Mouse (Mus musculus) olfactory bulb, adult 2 months (tissue): ENCODE data around the gene Rab3c.

ENCODE experiments used
- CTCF ChIP-seq: fragments of 200-500 bp; IDR thresholded peaks from 2 replicates; pipeline ENCODE4 v1.5.1; 2012; ENCODE audit warnings: low read depth, mild to moderate bottlenecking, low read length, moderate library complexity; ENCODE audit not compliant: insufficient read depth
- POLR2A ChIP-seq: fragments of 200-500 bp; IDR thresholded peaks from 2 replicates; pipeline ENCODE4 v1.6.1; 2012; ENCODE audit warnings: mild to moderate bottlenecking, low read depth, low read length, moderate library complexity; ENCODE audit not compliant: insufficient read depth

DNA sequence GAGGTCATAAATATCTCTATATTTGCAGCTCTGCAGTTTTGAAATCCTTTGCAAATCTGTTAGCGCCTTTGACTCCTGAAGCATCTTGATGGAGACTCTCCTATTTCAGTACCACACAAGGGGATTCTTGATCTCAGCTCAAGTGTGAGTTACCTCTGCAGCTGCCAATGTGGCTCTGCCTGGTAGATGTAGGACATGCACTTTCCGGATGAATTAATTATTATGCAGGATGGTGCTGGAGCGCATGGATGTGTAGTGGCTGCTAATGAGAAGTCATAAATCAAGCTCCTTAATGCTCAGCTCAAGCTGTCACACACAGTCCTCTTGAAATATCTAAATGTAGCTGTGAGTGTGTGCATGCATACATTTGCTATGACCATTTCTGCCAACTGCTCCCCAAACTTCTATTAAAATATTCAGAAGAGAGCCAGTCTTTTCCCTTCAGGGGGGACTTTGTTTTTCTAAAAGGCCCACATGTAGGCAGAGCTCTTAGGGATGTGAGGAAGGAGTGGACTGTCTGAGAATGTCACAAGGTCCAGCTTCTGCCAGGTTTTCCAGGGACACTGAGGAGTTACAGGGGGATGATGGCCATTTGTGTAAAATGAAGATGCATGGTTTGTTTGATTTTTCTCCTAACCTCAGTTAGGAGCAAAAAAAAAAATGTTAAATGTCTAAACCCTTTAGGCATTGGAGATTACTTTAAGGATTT is 114.0 kb downstream of the Rab3c start:
- TF ChIP-seq POLR2A (no peak), CTCF (no peak)
